Mouse (Mus musculus) myocyte (in vitro differentiated cells): ENCODE measurements around the gene Spdya. TPM values are rescaled to one million over a fixed set of nuclear protein-coding genes. Genes with fewer than 3 reads are reported as not detected.
A peak's percentile ranks its signal among the peaks of the same experiment; 100 is the strongest.

Experiments used
- H3K27me3 ChIP-seq: one replicate; pipeline ENCODE4 v1.6.1; 2011; ENCODE audit not compliant: control insufficient read depth, insufficient read depth, insufficient read length
- H3K36me3 ChIP-seq: one replicate; pipeline ENCODE4 v1.6.1; 2011; ENCODE audit not compliant: control insufficient read depth, insufficient read depth
- H3K4me2 ChIP-seq: one replicate; pipeline ENCODE4 v1.6.1; 2011; ENCODE audit warnings: low read depth, control low read depth
- H3K4me3 ChIP-seq: one replicate; pipeline ENCODE4 v1.5.1; 2011; ENCODE audit warnings: mild to moderate bottlenecking, control low read depth, moderate library complexity
- H3K79me2 ChIP-seq: one replicate; pipeline ENCODE4 v1.6.1; 2011; ENCODE audit not compliant: control insufficient read depth, insufficient read depth
- H3ac ChIP-seq: one replicate; pipeline ENCODE4 v1.6.1; 2011; ENCODE audit not compliant: control insufficient read depth, insufficient read length
- CEBPB ChIP-seq: IDR thresholded peaks from 2 replicates; pipeline ENCODE4 v1.6.1; 2011; ENCODE audit warnings: mild to moderate bottlenecking, moderate library complexity; ENCODE audit not compliant: poor library complexity, insufficient read depth, severe bottlenecking
- E2F4 ChIP-seq: IDR thresholded peaks from one replicate; pipeline ENCODE4 v1.6.1; 2011; ENCODE audit warnings: mild to moderate bottlenecking, control low read depth, moderate library complexity; ENCODE audit not compliant: insufficient read depth
- MAX ChIP-seq: IDR thresholded peaks from one replicate; pipeline ENCODE4 v1.6.1; 2011; ENCODE audit warnings: low read depth, mild to moderate bottlenecking, control low read depth
- MYOD1 ChIP-seq, 3 experiments: IDR thresholded peaks; one replicate each; pipeline ENCODE4 v1.6.1; 2011; ENCODE audit warnings: control low read depth in 2 of 3, low read depth in 2 of 3, mild to moderate bottlenecking in 2 of 3, moderate library complexity in 1 of 3; ENCODE audit not compliant: insufficient read length in 2 of 3, control insufficient read depth in 1 of 3
- MYOG ChIP-seq, 3 experiments: IDR thresholded peaks; one replicate each; pipeline ENCODE4 v1.6.1; 2011; ENCODE audit warnings: control low read depth in 2 of 3, low read depth in 2 of 3, mild to moderate bottlenecking in 2 of 3; ENCODE audit not compliant: insufficient read length in 2 of 3, control insufficient read depth in 1 of 3, insufficient read depth in 1 of 3
- POLR2A ChIP-seq: IDR thresholded peaks from one replicate; pipeline ENCODE4 v1.6.1; 2011; ENCODE audit warnings: low read depth, mild to moderate bottlenecking, control low read depth, moderate library complexity; ENCODE audit not compliant: insufficient read length
- POLR2AphosphoS2 ChIP-seq: IDR thresholded peaks from one replicate; pipeline ENCODE4 v1.6.1; 2011; ENCODE audit warnings: low read depth, control low read depth; ENCODE audit not compliant: insufficient read length
- REST ChIP-seq: IDR thresholded peaks from one replicate; pipeline ENCODE4 v1.6.1; 2011; ENCODE audit warnings: mild to moderate bottlenecking, control low read depth, moderate library complexity; ENCODE audit not compliant: insufficient read depth, insufficient read length
- SRF ChIP-seq: IDR thresholded peaks from one replicate; pipeline ENCODE4 v1.6.1; 2011; ENCODE audit warnings: low read depth; ENCODE audit not compliant: control insufficient read depth, insufficient read length
- TCF12 ChIP-seq: IDR thresholded peaks from one replicate; pipeline ENCODE4 v1.6.1; 2011; ENCODE audit warnings: mild to moderate bottlenecking, control low read depth; ENCODE audit not compliant: poor library complexity, insufficient read depth, severe bottlenecking
- TCF3 ChIP-seq: IDR thresholded peaks from one replicate; pipeline ENCODE4 v1.6.1; 2011; ENCODE audit warnings: low read depth, control low read depth; ENCODE audit not compliant: insufficient read length
- USF1 ChIP-seq: IDR thresholded peaks from one replicate; pipeline ENCODE4 v1.6.1; 2011; ENCODE audit warnings: low read depth, mild to moderate bottlenecking, control low read depth, moderate library complexity
- polyA plus RNA-seq: library from polyadenylated mRNA; unstranded; fragments of >200 nt; fragmentation: generic; extraction: Trizol; gene quantifications from one replicate; pipeline ENCODE4 v1.2.1, GENCODE M21; 2012; ENCODE audit warnings: missing spikeins

The Spdya gene
- 0.08 TPM for polyA plus RNA-seq

DNA sequence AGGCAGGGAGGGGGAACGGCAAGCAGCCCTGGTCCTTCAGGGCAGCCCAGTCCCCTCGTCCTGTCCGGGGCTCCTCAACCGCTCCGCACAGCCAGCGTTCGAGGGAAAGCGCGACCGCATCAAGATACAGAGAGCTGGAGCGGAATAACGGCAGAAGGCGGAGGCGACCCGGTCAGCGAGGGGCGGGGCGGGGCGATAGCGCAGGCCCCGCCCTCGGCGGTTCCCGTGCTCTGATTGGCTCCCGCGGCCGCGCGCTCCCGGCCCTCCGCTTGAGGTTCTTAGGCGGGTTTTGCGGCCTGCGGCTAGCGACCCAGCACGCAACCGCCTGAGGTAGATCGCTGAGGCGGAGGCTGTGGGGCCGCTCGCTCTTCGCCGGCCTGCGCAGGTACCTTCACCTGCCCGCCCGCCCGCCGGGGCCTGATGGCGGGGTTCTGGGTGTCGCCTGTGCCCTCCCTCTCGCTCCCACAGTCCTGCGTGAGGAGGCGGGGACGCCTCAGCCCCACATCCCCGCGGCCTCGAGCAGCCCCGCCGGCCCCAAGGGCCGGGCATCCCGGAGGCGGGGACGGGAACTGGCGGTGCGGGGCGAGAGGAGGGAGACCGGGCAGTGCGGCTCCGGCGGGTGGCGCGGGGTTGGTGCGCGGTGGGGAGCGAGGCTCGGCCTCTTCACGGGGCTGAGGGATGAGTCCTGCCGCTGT, at the start of gene Spdya:
TSS of gene Spdya (plus strand) at position 305 of the 695 bp plus-strand sequence.
- TF ChIP-seq POLR2AphosphoS2, result no peak
- TF ChIP-seq REST, result no peak
- TF ChIP-seq E2F4, result peak; percentile 14
- no peak for TF ChIP-seq TCF3
- no peak for TF ChIP-seq SRF
- TF ChIP-seq CEBPB, result no peak
- peaks cover 10% of the 10 kb centered on the region for H3K27me3 ChIP-seq

DNA sequence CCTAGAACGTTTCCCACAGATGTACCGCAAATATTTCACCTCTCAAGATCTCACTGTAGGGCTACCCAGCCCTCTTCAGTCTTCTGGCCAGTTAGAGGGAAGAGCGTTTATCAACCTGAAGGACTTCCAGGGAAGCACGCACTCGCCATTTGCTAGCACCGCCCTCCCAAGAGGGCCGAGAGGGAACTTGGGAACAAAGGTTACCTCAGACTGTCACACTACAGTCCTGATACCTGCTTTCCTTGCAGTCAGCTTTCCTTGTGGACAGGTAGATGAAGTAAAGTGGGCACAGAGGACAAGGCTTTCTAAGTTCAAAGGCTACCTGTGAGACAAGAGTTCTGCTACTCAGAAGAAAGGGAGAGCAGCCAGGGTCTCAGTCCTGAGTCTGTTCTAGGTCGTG, 45.0 kb upstream of the Spdya start:
- H3K4me2 ChIP-seq, result no peak overlapping the region
- peaks cover 19% of the 10 kb centered on the region for H3K36me3 ChIP-seq
- no peak for TF ChIP-seq MYOG (IDR thresholded peaks at IDR 0.05; ENCODE audit: control insufficient read depth in 1 of 3, insufficient read depth in 1 of 3, insufficient read length in 2 of 3, low read depth in 2 of 3)
- no peak for TF ChIP-seq E2F4
- no peak for TF ChIP-seq MYOD1 (IDR thresholded peaks at IDR 0.05; ENCODE audit: control insufficient read depth in 1 of 3, insufficient read length in 2 of 3, low read depth in 2 of 3)
- no peak for TF ChIP-seq USF1
- TF ChIP-seq TCF3, result no peak
- no peak for TF ChIP-seq CEBPB
- TF ChIP-seq REST, result no peak
- no peak for TF ChIP-seq SRF
- TF ChIP-seq POLR2AphosphoS2, result no peak
- no peak for TF ChIP-seq MAX
- no peak for TF ChIP-seq TCF12
- no peak for TF ChIP-seq POLR2A
- H3K4me3 ChIP-seq, result no peak overlapping the region
- H3ac ChIP-seq, result no peak overlapping the region
- no peaks in the 10 kb centered on the region for H3K27me3 ChIP-seq
- H3K79me2 ChIP-seq, result no peaks in the 10 kb centered on the region

More for the DNA sequence above, at the start of gene Spdya:
- Histone ChIP-seq H3K4me2 (peak within 1 kb of the TSS; percentile 93), H3ac (peak within 1 kb of the TSS; percentile 5), H3K4me3 (peak within 1 kb of the TSS; percentile 11), H3K36me3 (no peaks in the 10 kb centered on the region), H3K79me2 (no peaks in the 10 kb centered on the region)

DNA sequence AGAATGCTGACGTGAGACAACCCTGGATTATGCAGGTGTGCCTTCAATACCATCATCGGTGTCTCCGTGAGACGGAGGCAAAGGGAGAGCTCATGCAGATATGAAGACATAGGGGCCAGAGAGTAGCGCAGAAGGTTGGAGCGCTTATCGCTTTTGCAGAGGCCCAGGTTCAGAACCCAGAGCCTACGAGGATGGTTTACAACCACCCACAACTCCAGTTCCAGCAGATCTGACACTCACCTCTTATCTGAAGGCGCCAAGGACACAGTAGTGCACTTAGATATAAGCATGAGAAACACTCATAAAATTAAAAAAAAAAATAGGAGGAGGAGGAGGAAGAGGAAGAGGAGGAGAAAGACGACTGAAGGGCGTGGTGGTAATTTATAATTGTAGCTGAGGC, 41.6 kb upstream of the Spdya start:
- TF ChIP-seq POLR2A (no peak), MAX (no peak), TCF12 (no peak)
- H3K79me2 ChIP-seq, result no peaks in the 10 kb centered on the region
- H3K4me2 ChIP-seq, result no peak overlapping the region
- peaks cover 25% of the 10 kb centered on the region for H3K36me3 ChIP-seq
- no peak overlapping the region for H3K4me3 ChIP-seq
- no peak overlapping the region for H3ac ChIP-seq
- H3K27me3 ChIP-seq, result no peaks in the 10 kb centered on the region

DNA sequence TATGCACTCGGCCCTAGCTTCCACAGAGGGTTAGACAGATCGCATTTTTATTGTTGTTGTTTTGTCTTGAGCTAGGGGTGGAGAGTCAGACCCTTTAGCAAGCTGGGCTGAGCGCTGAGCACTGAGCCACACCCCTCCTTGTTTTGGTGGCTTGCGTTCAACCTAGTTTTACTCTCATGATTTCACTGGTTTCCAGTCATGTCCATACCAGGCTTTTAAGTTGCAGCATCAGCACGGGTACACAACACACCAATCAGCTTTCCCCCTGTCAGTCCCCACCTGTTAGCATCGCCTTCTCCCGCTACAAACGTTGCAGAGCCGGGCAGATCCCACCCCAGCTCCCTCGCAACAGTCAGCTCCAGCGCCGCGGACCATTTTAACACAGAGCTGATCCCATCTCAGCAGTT, 25.6 kb upstream of the Spdya start:
- peak overlapping the region; percentile 51 for H3K4me3 ChIP-seq
- H3ac ChIP-seq, result peak overlapping the region; percentile 50
- H3K79me2 ChIP-seq, result peaks cover 24% of the 10 kb centered on the region
- H3K27me3 ChIP-seq, result no peaks in the 10 kb centered on the region
- H3K4me2 ChIP-seq, result peak overlapping the region; percentile 56
- TF ChIP-seq TCF12, result no peak
- no peak for TF ChIP-seq POLR2A
- no peak for TF ChIP-seq MYOD1 (IDR thresholded peaks at IDR 0.05; ENCODE audit: control insufficient read depth in 1 of 3, insufficient read length in 2 of 3, low read depth in 2 of 3)
- TF ChIP-seq USF1, result no peak
- no peak for TF ChIP-seq REST
- no peak for TF ChIP-seq SRF
- no peak for TF ChIP-seq E2F4
- TF ChIP-seq MAX, result no peak
- no peak for TF ChIP-seq TCF3
- no peak for TF ChIP-seq CEBPB
- H3K36me3 ChIP-seq, result peaks cover 3% of the 10 kb centered on the region

DNA sequence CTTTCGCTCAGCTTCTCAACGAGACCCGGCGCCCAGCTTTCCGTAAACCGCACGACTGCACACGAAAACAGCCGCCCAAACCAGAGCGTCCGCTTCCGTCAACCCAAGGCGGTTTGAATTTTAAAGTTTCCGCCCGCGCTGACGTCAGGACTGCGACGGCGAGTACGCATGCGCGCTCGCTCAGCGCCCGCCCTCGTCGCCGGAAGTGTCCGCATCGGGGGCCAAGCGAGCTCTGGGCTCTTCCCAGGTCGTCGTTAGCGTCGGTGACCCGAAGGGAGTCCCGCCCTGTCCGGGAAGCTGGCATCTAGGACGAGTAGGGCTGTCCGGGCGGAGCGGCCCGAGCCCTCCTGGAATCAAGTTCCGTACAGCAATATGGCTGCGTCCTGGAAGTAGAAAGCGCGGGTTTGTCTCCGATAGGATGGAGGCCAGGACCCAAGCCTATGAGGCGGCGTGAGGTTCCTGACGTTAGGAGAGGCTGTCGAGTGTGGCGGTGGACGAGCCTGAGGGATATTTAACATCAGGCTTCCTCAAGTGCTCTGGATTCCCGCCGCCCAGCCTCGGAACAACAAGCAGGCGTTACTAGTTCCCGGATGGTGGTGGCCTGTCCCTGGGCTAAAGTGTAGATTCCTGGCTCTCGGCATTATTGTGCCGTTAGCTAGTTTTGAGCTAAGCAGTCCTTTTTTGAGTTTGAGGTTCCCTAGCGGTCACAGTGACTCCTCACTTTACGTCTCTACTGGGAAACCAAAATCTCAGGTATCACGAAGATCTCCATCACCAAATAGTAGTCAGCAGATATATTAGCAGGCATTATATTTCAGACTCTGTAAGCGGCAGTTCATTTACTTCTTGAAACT, 24.9 kb upstream of the Spdya start, which contains the start of gene Ndc80:
TSS of gene Ndc80 (minus strand) at position 147 of the 854 bp plus-strand sequence.
- Histone ChIP-seq H3K27me3 (no peaks in the 10 kb centered on the region), H3K4me2 (peak within 1 kb of the TSS; percentile 97), H3K36me3 (peaks cover 3% of the 10 kb centered on the region), H3K79me2 (peaks cover 24% of the 10 kb centered on the region), H3ac (peak within 1 kb of the TSS; percentile 50), H3K4me3 (peak within 1 kb of the TSS; percentile 51)
- TF ChIP-seq POLR2A, result peak; percentile 51
- TF ChIP-seq USF1, result no peak
- TF ChIP-seq REST, result no peak
- TF ChIP-seq TCF12, result no peak
- TF ChIP-seq MAX, result no peak
- TF ChIP-seq MYOG (IDR thresholded peaks at IDR 0.05; ENCODE audit: control insufficient read depth in 1 of 3, insufficient read depth in 1 of 3, insufficient read length in 2 of 3, low read depth in 2 of 3), result no peak
- TF ChIP-seq TCF3, result no peak
- peak; percentile 99 for TF ChIP-seq E2F4
- peak in 1 of 3 experiments; percentile 2 for TF ChIP-seq MYOD1 (IDR thresholded peaks at IDR 0.05; ENCODE audit: control insufficient read depth in 1 of 3, insufficient read length in 2 of 3, low read depth in 2 of 3)
- TF ChIP-seq POLR2AphosphoS2, result peak; percentile 30
- TF ChIP-seq CEBPB, result no peak
- peak; percentile 56 for TF ChIP-seq SRF
